ENCODE assay signal across 27 mouse cellular contexts in genomic region chr1:121194800-121195199, GRCm38 (mm10).
"Had no signal": no experiment of that assay in that cellular context is flagged by ENCODE, and none has a peak within 500 bp of the region (broad histone marks: within the 10 kb centered on the region; RNA-seq: fewer than 3 reads in every experiment).

No protein-coding gene starts in this region.

- H3K9me3 ChIP-seq: heart, embryonic 12.5 days; hindbrain, embryonic 10.5 days; hindbrain, embryonic 12.5 days; intestine, embryonic 15.5 days; limb, embryonic 10.5 days; limb, embryonic 12.5 days; liver, embryonic 13.5 days; liver, embryonic 15.5 days had no signal

- H3K9ac ChIP-seq: heart, embryonic 12.5 days; hindbrain, embryonic 12.5 days; hindbrain, embryonic 14.5 days; intestine, embryonic 15.5 days; limb, embryonic 12.5 days; liver, embryonic 13.5 days; liver, embryonic 15.5 days had no signal

- H3K36me3 ChIP-seq: heart, embryonic 12.5 days; hindbrain, embryonic 10.5 days; hindbrain, embryonic 12.5 days; intestine, embryonic 15.5 days; limb, embryonic 10.5 days; limb, embryonic 12.5 days; liver, embryonic 13.5 days; liver, embryonic 15.5 days had no signal

- DNase-seq: gastrocnemius, adult 2 months; gastrocnemius, postnatal 10 days; gastrocnemius, postnatal 25 days; heart, adult 18-20 months; heart, postnatal 10 days; heart, postnatal 4 days; kidney, adult 18-20 months; kidney, adult 8-10 months; kidney, postnatal 10 days; kidney, postnatal 25 days; kidney, postnatal 4 days; liver; liver, embryonic 13.5 days had no signal

- H3K4me3 ChIP-seq: gastrocnemius, adult 2 months; heart, embryonic 12.5 days; hindbrain, embryonic 10.5 days; hindbrain, embryonic 12.5 days; intestine, embryonic 15.5 days; layer of hippocampus, adult 2 months; left cerebral cortex, adult 2 months; limb, embryonic 10.5 days; limb, embryonic 12.5 days; liver, embryonic 13.5 days; liver, embryonic 15.5 days had no signal

- H3K27me3 ChIP-seq: heart, embryonic 12.5 days; hindbrain, embryonic 12.5 days; intestine, embryonic 15.5 days; limb, embryonic 12.5 days; liver, embryonic 13.5 days; liver, embryonic 15.5 days had no signal

- ATAC-seq: hindbrain, embryonic 16.5 days; inflammation-experienced regulatory T-cells, adult 6 months; intestine, embryonic 15.5 days; intestine, postnatal 0 days had no signal

- H3K27ac ChIP-seq: gastrocnemius, adult 2 months; hindbrain, embryonic 10.5 days; hindbrain, embryonic 12.5 days; hindbrain, embryonic 14.5 days; intestine, embryonic 15.5 days; layer of hippocampus, adult 2 months; left cerebral cortex, adult 2 months; limb, embryonic 10.5 days; limb, embryonic 12.5 days; liver, embryonic 13.5 days; liver, embryonic 15.5 days had no signal

- H3K4me2 ChIP-seq: heart, embryonic 12.5 days; hindbrain, embryonic 12.5 days; hindbrain, embryonic 14.5 days; intestine, embryonic 15.5 days; limb, embryonic 12.5 days; liver, embryonic 11.5 days; liver, embryonic 13.5 days; liver, embryonic 15.5 days had no signal

- H3K4me1 ChIP-seq: heart, embryonic 12.5 days; hindbrain, embryonic 10.5 days; hindbrain, embryonic 12.5 days; intestine, embryonic 15.5 days; limb, embryonic 10.5 days; limb, embryonic 12.5 days; liver, embryonic 13.5 days; liver, embryonic 15.5 days had no signal
